Mouse (Mus musculus) heart, postnatal 0 days (tissue): ENCODE data around the gene Rnf44.

ENCODE experiments used
- CTCF ChIP-seq: IDR thresholded peaks from 2 replicates; pipeline ENCODE4 v1.5.1; 2016; ENCODE audit warnings: antibody characterized with exemption, control low read depth, low read depth
- EP300 ChIP-seq: IDR thresholded peaks from 2 replicates; pipeline ENCODE4 v1.6.1; 2016; ENCODE audit warnings: antibody characterized with exemption, low read depth

- TF ChIP-seq CTCF, result no peak
- TF ChIP-seq EP300, result peak; percentile 74; the same call in 1 of the 2 replicates
Observed at GRCm38 (mm10) chr13:54687575-54688424, 5.9 kb downstream of the Rnf44 start.
